Mouse (Mus musculus) fat pad, adult 2 months (tissue): ENCODE results near the gene Ogfod2.

Source experiments
- DNase-seq: peaks from one replicate; pipeline ENCODE4 v3.0.0-alpha.2; 2011; ENCODE audit warnings: low read depth, low spot score; ENCODE audit errors: extremely low read depth

Ogfod2 gene

DNA sequence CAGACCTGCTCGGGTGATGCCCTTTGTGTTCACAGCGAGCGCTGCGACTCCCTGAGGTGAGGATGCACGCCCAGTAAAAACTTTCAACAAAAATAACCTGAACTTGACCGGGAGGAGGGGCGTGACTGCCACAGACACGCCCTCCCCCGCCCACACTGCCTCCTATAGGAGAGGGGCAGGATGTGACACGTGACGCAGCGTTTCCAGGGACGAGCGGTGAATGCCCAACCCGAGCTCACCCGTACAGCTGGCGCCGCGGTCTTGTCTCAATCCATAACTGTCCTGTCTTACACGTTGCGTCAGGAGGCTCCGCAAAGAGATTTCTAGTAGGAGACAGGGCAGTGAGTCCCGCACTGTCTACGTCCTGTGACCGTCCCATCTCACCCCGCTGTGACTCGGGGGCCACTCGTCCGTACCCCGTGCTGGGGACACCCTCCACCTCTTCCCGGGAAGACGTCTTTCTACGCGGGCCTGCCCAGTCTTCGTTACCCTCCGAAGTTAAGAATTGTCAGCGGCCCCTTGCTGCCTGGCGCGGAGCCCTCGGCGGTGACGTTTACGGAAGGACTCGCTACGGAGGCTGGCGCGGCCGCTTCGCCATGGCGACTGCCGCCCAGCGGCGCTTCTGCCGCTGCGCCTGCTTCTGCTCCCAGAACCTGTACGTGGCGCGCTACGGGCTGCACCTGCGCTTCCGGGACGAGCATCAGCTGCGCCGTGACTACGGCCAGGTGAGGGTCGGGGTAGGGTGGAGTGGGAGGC is at the start of gene Ogfod2:
TSS of gene Ogfod2 (plus strand) at position 556 of the 756 bp plus-strand sequence.
- peak; percentile 82 for DNase-seq

- no peak for DNase-seq
These were observed 42.4 kb upstream of the Ogfod2 start for GRCm38 (mm10) chr5:124069657-124070056.

GRCm38 (mm10) chr5:124073682-124074081 is 38.4 kb upstream of the Ogfod2 start:
- no peak for DNase-seq

GRCm38 (mm10) chr5:124074845-124075307 is 37.2 kb upstream of the Ogfod2 start:
- DNase-seq = no peak

- no peak for DNase-seq
These were observed 36.4 kb upstream of the Ogfod2 start for GRCm38 (mm10) chr5:124075716-124076115.

DNA sequence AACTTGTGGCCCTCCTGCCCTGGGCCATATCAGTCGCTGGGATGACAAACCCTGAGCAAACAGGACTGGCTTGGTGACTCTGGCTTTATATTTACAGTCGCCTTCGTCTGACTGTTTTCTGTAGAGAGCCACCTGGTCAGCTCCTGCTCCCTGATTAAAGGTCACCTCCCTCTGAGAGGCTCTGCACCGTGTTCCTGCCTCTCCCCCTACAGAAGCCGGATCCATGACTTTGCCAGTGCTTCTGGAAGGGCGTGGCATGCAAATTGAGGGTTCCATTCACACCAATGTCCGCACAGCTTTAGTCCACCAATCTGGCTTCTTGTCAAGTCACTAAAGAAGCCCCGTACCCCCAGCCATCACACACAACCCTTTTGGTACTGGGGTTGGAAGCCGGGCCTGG is 35.5 kb upstream of the Ogfod2 start:
- no peak for DNase-seq

DNA sequence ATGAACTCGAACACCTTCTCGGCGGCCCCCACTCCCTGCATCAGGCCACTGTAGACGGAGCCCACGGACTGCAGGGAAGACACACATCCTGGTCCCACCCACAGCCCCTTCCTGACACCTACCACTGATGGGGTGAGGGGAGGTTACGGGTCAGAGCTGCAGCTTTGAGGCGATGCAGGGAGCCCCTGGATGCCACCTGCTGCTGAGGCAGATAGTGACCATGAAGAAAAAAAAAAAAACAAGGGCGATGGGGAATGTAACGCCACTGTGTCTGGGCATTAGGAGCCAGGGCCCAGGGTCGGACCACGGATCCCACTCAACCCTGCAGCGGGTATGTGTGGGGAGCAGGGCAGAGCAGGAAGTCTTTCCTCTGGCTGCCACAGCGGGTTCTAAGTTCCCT is 34.9 kb upstream of the Ogfod2 start:
- no peak for DNase-seq

DNA sequence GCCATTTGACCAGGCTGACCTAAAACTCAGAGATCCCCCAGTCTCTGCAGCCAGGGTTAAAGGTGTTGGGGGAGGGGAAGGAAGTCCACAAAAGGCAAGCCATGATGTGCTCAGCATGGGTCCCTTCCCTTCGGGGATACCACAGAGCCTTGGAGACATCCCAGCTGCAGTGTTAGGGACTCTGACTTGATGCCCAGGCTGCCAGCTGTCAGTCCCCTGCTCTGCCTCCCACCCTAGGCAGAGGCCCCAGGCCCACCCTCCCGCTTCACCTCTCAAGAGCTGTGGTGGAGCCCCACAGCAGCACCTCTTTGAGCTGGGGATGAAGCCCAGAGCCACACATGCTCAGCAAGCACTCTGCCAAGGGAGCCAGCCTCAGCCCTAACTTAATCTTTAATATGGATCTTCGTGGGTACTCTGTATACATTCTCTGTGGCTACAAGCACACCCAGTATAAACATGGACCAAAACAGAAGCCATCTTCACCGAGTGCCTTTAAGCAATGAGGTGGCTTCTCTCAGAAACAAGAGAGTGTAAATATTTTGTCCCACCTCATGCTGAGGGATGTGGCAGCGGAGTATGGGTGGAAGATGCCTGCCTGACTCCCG is 34.1 kb upstream of the Ogfod2 start:
- no peak for DNase-seq

GRCm38 (mm10) chr5:124078794-124079416 is 33.2 kb upstream of the Ogfod2 start:
- no peak for DNase-seq

DNA sequence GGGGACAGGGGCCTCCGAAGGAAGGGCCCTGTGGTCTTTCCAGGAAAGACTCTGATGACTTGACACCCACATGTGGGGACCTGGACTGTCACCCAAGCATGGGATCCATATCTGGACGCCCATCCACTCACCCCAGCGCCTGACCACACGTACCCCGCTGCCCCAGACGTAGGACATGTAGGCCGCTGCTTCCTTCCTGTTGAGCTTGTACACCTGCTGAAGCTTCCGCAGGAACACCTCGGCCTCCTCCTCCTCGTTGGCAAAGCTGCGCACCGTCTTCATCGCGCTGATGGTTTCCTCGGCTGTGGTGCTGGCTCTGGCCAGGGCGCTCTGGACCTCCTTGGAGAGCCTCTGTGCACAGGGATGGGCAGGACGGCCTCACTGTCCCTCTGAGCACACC is 32.2 kb upstream of the Ogfod2 start:
- no peak for DNase-seq

GRCm38 (mm10) chr5:124082447-124082846 is 29.6 kb upstream of the Ogfod2 start:
- DNase-seq = no peak

DNA sequence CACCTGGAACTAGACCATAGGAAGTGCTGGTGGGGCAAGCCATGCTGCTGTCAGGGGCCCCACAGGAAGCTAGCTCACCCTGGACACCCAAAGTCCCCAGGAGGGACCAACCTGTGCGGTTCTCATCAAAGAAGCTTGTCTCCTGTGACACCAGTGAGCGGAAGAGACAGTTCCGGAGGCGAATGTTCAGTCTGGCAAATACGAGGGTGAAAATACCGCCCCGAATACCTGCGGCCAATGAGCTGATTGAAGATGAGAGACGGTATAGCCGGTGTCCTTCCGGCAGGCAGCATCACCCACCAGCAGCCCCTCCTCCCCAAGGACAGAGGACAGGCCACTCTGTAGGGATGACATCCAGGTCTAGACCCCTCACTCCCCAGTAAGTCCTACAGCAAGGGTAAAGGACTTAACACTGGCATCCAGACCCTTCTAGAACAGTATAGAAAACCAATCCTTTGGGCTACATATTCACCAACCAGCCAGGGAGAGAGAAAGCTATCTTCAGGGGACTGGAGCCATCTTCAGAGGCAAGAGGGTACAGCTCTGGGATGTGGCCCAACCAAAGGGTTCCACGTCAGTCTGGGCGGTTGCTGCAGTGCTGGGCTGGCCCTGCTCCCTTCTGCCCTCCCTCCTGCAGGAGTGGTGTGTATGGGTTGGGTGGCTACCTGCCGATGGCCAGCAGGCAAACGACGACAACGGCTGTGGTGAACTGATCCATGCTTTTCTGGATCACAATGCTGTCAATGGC is 29.0 kb upstream of the Ogfod2 start:
- no peak for DNase-seq

- DNase-seq = peak; percentile 56
These were observed 28.1 kb upstream of the Ogfod2 start for GRCm38 (mm10) chr5:124083850-124084587.

DNA sequence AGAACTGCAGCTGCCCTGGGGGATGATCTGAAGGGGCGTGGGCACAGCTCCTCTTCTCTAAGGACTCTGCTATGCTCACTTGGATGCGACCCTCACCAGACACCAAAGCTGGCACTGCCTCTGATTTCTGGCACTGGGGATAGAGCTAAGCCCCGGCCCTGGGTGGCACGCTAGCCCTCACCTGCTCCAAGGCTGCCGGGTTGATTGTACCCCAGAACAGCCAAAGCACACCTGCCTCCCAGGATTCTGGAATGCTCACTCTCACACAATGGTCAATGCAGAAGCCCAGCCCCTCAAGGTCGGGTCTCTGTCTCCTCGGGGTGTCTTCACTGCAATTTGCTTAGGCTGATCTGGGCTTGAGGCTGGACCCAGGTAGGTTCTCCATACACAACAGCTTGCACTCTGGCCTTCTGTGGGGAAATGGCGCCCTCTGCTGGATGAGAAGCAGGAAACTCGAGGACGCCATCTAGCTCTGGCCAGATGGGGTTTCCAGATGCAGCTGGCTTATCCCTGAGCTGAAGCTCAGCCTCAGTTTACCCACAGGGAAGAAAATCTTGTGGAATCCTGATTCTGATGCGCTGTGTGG is 27.4 kb upstream of the Ogfod2 start:
- peak; percentile 16 for DNase-seq

- DNase-seq = no peak
These were observed 26.6 kb upstream of the Ogfod2 start for GRCm38 (mm10) chr5:124085513-124085912.

DNA sequence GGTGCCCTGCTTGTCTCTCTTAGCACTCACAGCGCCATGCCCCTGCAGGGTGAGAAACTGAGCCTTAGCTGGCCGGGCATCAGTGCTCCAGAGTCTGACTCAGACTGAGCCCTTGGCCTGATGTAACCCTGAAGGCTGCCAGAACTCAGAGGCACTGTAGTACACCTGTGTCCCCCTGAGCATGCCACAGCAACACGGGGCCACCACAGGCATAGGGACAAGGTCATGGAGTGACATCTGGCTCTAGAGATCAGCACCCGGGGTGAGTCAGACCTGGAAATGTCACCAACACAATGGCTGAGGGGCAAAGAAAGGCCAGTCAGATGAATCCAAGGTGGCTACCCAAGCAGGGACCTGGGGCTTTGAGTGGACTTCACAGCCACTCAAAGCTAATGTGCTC is 25.2 kb upstream of the Ogfod2 start:
- no peak for DNase-seq

DNA sequence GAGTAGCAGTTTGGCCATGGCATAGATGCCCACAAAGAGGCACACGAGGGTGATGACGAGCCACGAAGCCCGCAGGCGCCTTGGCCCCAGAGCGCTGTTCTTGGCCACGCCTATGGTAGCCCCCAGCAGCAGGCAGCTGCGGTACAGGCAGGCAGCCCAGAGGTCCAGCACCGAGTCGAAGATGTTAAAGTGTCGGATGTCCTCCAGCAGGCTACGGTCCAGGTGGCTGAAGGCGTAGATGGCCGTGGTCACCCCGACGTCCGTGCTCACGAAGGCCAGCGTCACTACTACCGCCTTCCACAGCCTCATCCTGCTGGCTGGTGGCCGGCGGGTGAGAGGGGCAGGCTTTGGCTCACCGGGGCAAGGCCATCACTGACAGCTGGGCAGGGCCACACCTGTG is 22.2 kb upstream of the Ogfod2 start:
- no peak for DNase-seq

DNA sequence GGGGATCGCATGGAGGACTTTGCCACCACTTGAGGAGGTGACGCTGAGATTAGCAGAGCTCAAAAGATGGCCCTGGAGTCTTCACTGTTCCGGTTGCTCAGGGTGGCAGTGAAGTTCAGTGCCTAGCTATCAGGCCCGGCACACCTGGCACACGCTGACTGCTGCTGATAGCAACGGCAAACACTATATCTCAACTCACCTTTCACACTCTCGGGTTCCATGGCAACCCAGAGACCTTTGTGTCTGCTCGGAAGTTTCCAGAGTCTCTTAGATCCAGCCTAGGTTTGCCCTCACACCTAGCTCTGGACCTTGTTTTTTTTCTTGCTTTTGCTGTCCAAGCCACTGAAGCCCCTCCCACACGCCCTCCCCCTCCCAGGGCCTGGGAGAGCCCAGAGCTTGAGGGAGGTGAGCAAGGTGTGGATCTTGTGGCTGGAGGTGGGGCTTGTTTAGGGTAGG is 20.1 kb upstream of the Ogfod2 start:
- no peak for DNase-seq

DNA sequence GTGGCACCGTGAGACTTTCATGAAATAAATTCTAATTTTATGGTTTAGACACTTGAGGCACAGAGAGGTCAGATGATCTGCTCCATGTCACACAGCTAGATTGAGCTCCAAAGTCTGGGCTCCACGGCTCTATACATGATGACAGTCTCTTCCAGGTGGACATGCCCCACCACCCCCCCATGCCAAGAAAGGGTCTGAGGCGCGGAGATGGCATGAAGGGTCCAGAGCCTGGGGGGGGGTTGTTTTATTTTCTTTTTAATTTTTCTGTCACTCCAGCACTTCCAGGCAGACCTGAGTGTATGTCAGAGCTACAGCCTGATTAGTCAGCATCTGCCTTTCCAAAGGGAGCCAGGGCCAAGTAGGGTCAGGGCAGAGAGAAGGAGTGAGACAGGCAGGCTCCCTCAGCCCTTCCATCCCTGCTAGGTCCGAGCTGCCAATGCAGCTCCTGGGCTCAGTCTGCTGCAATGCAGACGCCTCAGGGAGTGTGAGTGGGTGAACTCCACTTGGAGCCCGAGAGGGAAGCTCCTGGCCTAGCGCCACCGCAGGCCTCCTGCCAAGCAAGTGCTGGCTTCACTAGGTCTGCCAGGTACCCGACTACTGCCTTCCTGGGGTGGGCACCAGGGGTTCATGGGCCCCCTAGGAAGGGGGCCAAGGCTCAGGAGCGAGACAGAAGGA is 18.8 kb upstream of the Ogfod2 start:
- peak; percentile 64 for DNase-seq
